Mouse (Mus musculus) thymus, postnatal 0 days (tissue): ENCODE results near the gene Olfr972. TPM values are rescaled to one million over a fixed set of nuclear protein-coding genes. Genes with fewer than 3 reads are reported as not detected.
"Not testable (repeated sequence)": the region's sequence is repeated elsewhere in the genome, so short reads cannot be mapped to it uniquely, and the experiment has no call there.

Experiments
- DNase-seq: peaks from one replicate; pipeline ENCODE4 v3.0.0-alpha.2; 2015; ENCODE audit warnings: low spot score
- polyA plus RNA-seq: library from polyadenylated mRNA; unstranded; fragments of >200 nt; fragmentation: Nextera tagmentation; extraction: Ambion mirVana; gene quantifications from 2 replicates; pipeline ENCODE4 v1.2.1, GENCODE M21; 2015

Gene Olfr972
- polyA plus RNA-seq: not detected in 2 replicates

DNA sequence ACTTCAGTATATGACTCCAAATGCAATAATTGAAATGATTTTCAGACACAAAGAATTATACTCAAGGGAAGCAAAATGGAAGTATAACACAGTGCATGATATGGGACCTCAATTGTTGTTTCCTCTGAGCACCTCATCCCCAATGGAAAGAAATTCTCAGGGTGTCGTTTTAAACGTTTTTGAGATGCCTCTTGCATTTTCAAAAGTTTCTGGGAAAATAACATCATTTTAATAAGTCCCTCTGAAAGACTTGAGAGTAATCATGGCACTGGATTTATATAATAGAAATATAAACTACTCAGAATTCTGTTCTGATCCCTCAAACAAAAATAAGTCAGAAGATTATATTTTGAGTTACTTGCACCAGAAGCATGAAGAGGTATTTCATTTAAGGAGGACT lies at the start of gene Olfr972:
Gene Olfr972 (plus strand): TSS at position 301 of the 400 bp plus-strand sequence.
- DNase-seq: no peak

DNA sequence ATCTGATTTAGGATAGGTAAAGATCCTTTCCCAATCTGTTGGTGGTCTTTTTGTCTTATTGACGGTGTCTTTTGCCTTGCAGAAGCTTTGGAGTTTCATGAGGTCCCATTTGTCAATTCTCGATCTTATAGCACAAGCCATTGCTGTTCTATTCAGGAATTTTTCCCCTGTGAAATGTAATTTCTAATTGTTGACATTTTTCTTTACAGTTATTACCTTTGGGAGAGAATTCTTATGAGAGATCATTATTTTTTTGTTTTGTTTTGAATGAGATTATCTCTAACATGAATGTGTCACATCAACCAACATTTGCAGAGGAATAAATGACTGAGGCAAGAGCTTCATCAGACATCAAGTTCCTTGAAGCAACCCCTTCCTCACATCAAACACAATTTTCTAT lies 29.6 kb upstream of the Olfr972 start, which contains the start of gene Olfr971:
Gene Olfr971 (plus strand): TSS at position 301 of the 400 bp plus-strand sequence.
- DNase-seq: not testable (repeated sequence)

DNA sequence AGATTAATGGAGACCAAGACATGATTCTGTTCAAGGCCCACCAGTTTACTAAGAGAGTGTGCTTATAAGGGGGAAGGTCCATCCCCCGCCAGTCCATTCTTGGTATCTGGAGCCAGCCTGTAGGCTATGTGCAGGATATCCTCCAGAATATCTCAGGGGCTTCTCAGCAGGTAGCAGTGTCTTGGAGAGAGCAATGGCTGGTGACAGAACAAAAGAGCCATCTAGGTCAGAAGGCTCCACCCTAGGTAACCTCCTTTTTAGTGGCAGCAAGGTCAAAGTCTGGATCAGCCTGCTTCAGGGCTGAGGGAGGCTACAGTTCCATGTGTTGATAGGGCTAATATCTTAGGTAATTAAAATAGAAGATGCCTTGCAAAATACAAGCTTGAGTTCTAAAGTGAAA lies 5.8 kb downstream of the Olfr972 start:
- not testable (repeated sequence) for DNase-seq

DNA sequence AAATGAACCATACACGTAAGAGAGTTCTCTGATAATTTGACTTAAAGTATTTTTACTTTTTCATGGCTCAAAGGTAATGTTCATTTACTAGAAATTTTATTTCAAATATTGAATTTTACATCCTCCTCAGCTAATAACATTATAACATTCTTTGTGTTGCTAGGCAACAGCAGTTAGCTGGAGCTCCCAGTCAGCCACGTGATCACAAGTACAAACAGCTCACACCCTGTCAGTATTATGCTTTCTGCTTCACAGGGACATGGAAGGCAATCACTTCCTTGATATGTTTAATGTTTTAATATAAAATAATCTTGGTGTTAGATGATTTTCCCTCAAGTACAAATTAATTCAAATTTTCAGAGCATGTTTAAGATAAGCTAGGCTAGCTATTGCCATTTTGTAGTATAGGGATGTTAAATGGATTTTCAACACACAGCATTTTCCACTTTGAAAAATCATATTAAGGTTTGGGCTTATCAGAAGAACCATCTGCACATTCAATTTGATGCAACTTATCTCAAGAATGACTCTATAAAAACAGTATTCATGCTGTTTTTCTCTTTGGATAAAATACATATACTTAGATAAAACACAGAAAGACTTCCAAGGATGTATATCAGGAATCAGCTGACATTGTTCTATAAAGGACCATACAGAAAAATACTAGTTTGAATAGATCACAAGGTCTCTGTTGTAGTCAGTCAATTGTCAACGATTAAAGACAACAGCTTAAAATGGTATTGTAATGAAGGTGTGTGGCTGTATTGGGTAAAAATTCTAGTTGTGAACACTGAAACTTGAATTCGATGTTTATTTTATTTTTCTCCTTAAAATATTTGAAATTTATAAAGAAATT lies 11.5 kb downstream of the Olfr972 start:
- not testable (repeated sequence) for DNase-seq

DNA sequence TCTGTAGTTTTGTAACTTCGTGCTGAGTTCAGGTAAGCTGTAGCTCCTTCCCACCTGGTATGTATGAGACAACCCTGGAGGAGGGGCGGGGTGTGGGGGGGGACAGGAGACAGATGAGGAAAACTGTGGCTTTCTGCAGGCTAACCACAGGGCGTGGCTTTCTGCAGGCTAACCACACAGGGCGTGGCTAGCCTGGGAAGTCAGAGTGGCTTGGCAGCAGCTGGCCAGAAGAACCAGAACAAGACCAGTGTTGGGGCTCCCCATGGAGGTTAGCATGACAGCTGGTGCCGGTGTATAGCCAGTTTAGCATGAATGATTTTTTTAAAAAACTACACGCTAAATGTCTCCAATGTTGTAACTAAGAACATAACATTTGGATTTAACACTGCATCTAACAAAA lies 38.9 kb downstream of the Olfr972 start:
- DNase-seq: no peak

DNA sequence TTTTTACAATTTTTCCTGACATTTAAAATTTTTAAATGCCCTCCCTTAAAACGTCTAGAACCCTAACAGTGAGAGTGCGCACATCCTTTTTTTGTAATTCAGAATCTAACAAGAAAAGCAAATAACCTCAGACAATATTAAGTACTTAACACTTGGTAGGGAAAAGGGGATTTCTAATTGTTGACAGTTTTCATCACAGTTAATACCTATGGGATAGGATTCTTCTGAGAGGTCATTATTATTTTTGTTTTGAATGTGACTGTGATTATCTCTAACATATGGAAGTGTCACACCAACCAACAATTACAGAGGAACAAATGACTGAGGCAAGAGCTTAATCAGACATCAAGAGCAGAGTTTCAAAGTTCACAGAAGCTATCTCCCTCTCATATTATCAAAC lies 40.8 kb downstream of the Olfr972 start, which contains the start of gene Olfr229:
Gene Olfr229 (plus strand): TSS at position 301 of the 400 bp plus-strand sequence.
- DNase-seq: no peak

DNA sequence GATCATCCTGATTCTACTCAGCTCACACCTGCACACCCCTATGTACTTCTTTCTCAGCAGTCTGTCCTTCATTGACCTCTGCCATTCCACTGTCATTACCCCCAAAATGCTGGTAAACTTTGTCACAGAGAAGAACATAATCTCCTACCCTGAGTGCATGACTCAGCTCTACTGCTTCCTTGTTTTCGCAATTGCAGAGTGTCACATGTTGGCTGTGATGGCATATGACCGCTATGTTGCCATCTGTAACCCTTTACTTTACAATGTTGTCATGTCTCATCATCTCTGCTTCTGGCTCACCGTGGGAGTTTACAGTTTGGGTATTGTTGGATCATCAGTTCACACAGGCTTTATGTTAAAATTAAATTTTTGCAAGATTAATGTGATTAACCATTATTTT lies 43.7 kb downstream of the Olfr972 start:
- DNase-seq: no peak

Other genes starting within 250 kb of the Olfr972 start
- gene Olfr960, start 245.0 kb upstream of the Olfr972 start, polyA plus RNA-seq: not detected in 2 replicates
- gene Olfr961, start 221.3 kb upstream of the Olfr972 start, polyA plus RNA-seq: not detected in 2 replicates
- gene Olfr963, start 199.2 kb upstream of the Olfr972 start, polyA plus RNA-seq: not detected in 2 replicates
- gene Olfr149, start 159.3 kb upstream of the Olfr972 start, polyA plus RNA-seq: not detected in 2 replicates
- not detected in 2 replicates for gene Olfr965, start 155.1 kb upstream of the Olfr972 start, polyA plus RNA-seq
- gene Olfr150, start 135.4 kb upstream of the Olfr972 start, polyA plus RNA-seq: not detected in 2 replicates
- not detected in 2 replicates for gene Olfr967, start 120.2 kb upstream of the Olfr972 start, polyA plus RNA-seq
- gene Olfr968, start 83.2 kb upstream of the Olfr972 start, polyA plus RNA-seq: not detected in 2 replicates
- not detected in 2 replicates for gene Olfr969, start 75.5 kb upstream of the Olfr972 start, polyA plus RNA-seq
- not detected in 2 replicates for gene Olfr970, start 57.6 kb upstream of the Olfr972 start, polyA plus RNA-seq
- not detected in 2 replicates for gene Olfr971, start 29.5 kb upstream of the Olfr972 start, polyA plus RNA-seq
- gene Olfr229, start 40.9 kb downstream of the Olfr972 start, polyA plus RNA-seq: not detected in 2 replicates
- gene Olfr974, start 71.1 kb downstream of the Olfr972 start, polyA plus RNA-seq: not detected in 2 replicates
- not detected in 2 replicates for gene Olfr975, start 85.6 kb downstream of the Olfr972 start, polyA plus RNA-seq
- not detected in 2 replicates for gene Olfr976, start 94.7 kb downstream of the Olfr972 start, polyA plus RNA-seq
- not detected in 2 replicates for gene Olfr978, start 125.7 kb downstream of the Olfr972 start, polyA plus RNA-seq
- not detected in 2 replicates for gene Olfr979, start 137.0 kb downstream of the Olfr972 start, polyA plus RNA-seq
- gene Olfr980, start 143.2 kb downstream of the Olfr972 start, polyA plus RNA-seq: not detected in 2 replicates
- gene Olfr981, start 155.0 kb downstream of the Olfr972 start, polyA plus RNA-seq: not detected in 2 replicates
- gene Olfr982, start 207.4 kb downstream of the Olfr972 start, polyA plus RNA-seq: not detected in 2 replicates
- not detected in 2 replicates for gene Olfr983, start 227.2 kb downstream of the Olfr972 start, polyA plus RNA-seq
- gene Olfr984, start 247.8 kb downstream of the Olfr972 start, polyA plus RNA-seq: not detected in 2 replicates